Mouse (Mus musculus): Measurements from ENCODE around the gene 4930402H24Rik. TPM values are rescaled to one million over a fixed set of nuclear protein-coding genes. Genes with fewer than 3 reads are reported as not detected.

Gene 4930402H24Rik
- polyA plus RNA-seq, 1 experiment from 2014 or later, result 26.6 TPM

- Histone ChIP-seq H3K27ac (replicated peaks; ENCODE audit: low read depth, low read length) (no peak overlapping the region), H3K36me3 (ENCODE audit: control insufficient read depth, insufficient read depth, low read length) (no peaks in the 10 kb centered on the region), H3K9me3 (ENCODE audit: control insufficient read depth, low read length) (no peaks in the 10 kb centered on the region), H3K4me2 (ENCODE audit: low read depth, severe bottlenecking) (no peak overlapping the region), H3K27me3 (ENCODE audit: control insufficient read depth, insufficient read depth, low read length) (no peaks in the 10 kb centered on the region), H3K4me3 (ENCODE audit: low read depth, low read length) (no peak overlapping the region), H3K4me1 (ENCODE audit: control insufficient read depth, insufficient read depth, low read length) (no peaks in the 10 kb centered on the region), H3K9ac (ENCODE audit: low read length) (no peak overlapping the region)
- no peak for ATAC-seq (ENCODE audit: insufficient number of reproducible peaks, low FRiP score, low TSS enrichment, low read depth)
- no peak for DNase-seq (ENCODE audit: low spot score)
- whole genome bisulfite sequencing, result 81% methylated on average over 2 of the region's 2 CpGs
Observed at GRCm38 (mm10) chr2:130896944-130897343, 9.3 kb downstream of the 4930402H24Rik start.

- WGBS, result 87% methylated on average over 1 of the region's 1 CpGs
- Histone ChIP-seq H3K36me3 (ENCODE audit: control insufficient read depth, insufficient read depth, low read length) (no peaks in the 10 kb centered on the region), H3K27ac (replicated peaks; ENCODE audit: low read depth, low read length) (no peak overlapping the region), H3K9me3 (ENCODE audit: control insufficient read depth, low read length) (no peaks in the 10 kb centered on the region), H3K9ac (ENCODE audit: low read length) (no peak overlapping the region), H3K4me1 (ENCODE audit: control insufficient read depth, insufficient read depth, low read length) (no peaks in the 10 kb centered on the region), H3K4me3 (ENCODE audit: low read depth, low read length) (no peak overlapping the region), H3K4me2 (ENCODE audit: low read depth, severe bottlenecking) (no peak overlapping the region), H3K27me3 (ENCODE audit: control insufficient read depth, insufficient read depth, low read length) (no peaks in the 10 kb centered on the region)
- no peak for DNase-seq (ENCODE audit: low spot score)
- ATAC-seq (ENCODE audit: insufficient number of reproducible peaks, low FRiP score, low TSS enrichment, low read depth), result no peak
Observed at GRCm38 (mm10) chr2:130887456-130887855, 18.8 kb downstream of the 4930402H24Rik start.

- no peak overlapping the region for H3K4me3 ChIP-seq (ENCODE audit: low read depth, low read length)
- no peaks in the 10 kb centered on the region for H3K36me3 ChIP-seq (ENCODE audit: control insufficient read depth, insufficient read depth, low read length)
- no peaks in the 10 kb centered on the region for H3K4me1 ChIP-seq (ENCODE audit: control insufficient read depth, insufficient read depth, low read length)
- no peak overlapping the region for H3K27ac ChIP-seq (replicated peaks; ENCODE audit: low read depth, low read length)
- H3K9me3 ChIP-seq (ENCODE audit: control insufficient read depth, low read length), result no peaks in the 10 kb centered on the region
- H3K4me2 ChIP-seq (ENCODE audit: low read depth, severe bottlenecking), result no peak overlapping the region
- H3K9ac ChIP-seq (ENCODE audit: low read length), result no peak overlapping the region
- DNase-seq (ENCODE audit: low spot score), result no peak
- H3K27me3 ChIP-seq (ENCODE audit: control insufficient read depth, insufficient read depth, low read length), result no peaks in the 10 kb centered on the region
- no peak for ATAC-seq (ENCODE audit: insufficient number of reproducible peaks, low FRiP score, low TSS enrichment, low read depth)
Observed at GRCm38 (mm10) chr2:130886983-130887382, 19.2 kb downstream of the 4930402H24Rik start.

GRCm38 (mm10) chr2:130877376-130877775, 28.8 kb downstream of the 4930402H24Rik start:
- H3K4me3 ChIP-seq (ENCODE audit: low read depth, low read length), result no peak overlapping the region
- no peak overlapping the region for H3K9ac ChIP-seq (ENCODE audit: low read length)
- H3K27ac ChIP-seq (replicated peaks; ENCODE audit: low read depth, low read length), result no peak overlapping the region
- H3K9me3 ChIP-seq (ENCODE audit: control insufficient read depth, low read length), result no peaks in the 10 kb centered on the region
- no peak for DNase-seq (ENCODE audit: low spot score)
- 62% methylated on average over 3 of the region's 3 CpGs for WGBS
- H3K4me2 ChIP-seq (ENCODE audit: low read depth, severe bottlenecking), result no peak overlapping the region
- no peaks in the 10 kb centered on the region for H3K36me3 ChIP-seq (ENCODE audit: control insufficient read depth, insufficient read depth, low read length)
- no peaks in the 10 kb centered on the region for H3K27me3 ChIP-seq (ENCODE audit: control insufficient read depth, insufficient read depth, low read length)
- H3K4me1 ChIP-seq (ENCODE audit: control insufficient read depth, insufficient read depth, low read length), result no peaks in the 10 kb centered on the region
- ATAC-seq (ENCODE audit: insufficient number of reproducible peaks, low FRiP score, low TSS enrichment, low read depth), result no peak

- Histone ChIP-seq H3K9ac (ENCODE audit: low read length) (no peak overlapping the region), H3K9me3 (ENCODE audit: control insufficient read depth, low read length) (no peaks in the 10 kb centered on the region), H3K4me1 (ENCODE audit: control insufficient read depth, insufficient read depth, low read length) (no peaks in the 10 kb centered on the region), H3K4me2 (ENCODE audit: low read depth, severe bottlenecking) (no peak overlapping the region), H3K36me3 (ENCODE audit: control insufficient read depth, insufficient read depth, low read length) (no peaks in the 10 kb centered on the region), H3K4me3 (ENCODE audit: low read depth, low read length) (no peak overlapping the region), H3K27me3 (ENCODE audit: control insufficient read depth, insufficient read depth, low read length) (no peaks in the 10 kb centered on the region), H3K27ac (replicated peaks; ENCODE audit: low read depth, low read length) (no peak overlapping the region)
- WGBS, result 88% methylated on average over 5 of the region's 5 CpGs
- ATAC-seq (ENCODE audit: insufficient number of reproducible peaks, low FRiP score, low TSS enrichment, low read depth), result no peak
- no peak for DNase-seq (ENCODE audit: low spot score)
Observed at GRCm38 (mm10) chr2:130870916-130871315, 35.3 kb downstream of the 4930402H24Rik start.

- ATAC-seq (ENCODE audit: insufficient number of reproducible peaks, low FRiP score, low TSS enrichment, low read depth) (no peak), DNase-seq (ENCODE audit: low spot score) (no peak)
- H3K36me3 ChIP-seq (ENCODE audit: control insufficient read depth, insufficient read depth, low read length), result no peaks in the 10 kb centered on the region
- WGBS, result 92% methylated on average over 3 of the region's 3 CpGs
- H3K27me3 ChIP-seq (ENCODE audit: control insufficient read depth, insufficient read depth, low read length), result no peaks in the 10 kb centered on the region
- H3K9ac ChIP-seq (ENCODE audit: low read length), result no peak overlapping the region
- no peak overlapping the region for H3K4me2 ChIP-seq (ENCODE audit: low read depth, severe bottlenecking)
- no peak overlapping the region for H3K4me3 ChIP-seq (ENCODE audit: low read depth, low read length)
- no peak overlapping the region for H3K27ac ChIP-seq (replicated peaks; ENCODE audit: low read depth, low read length)
- no peaks in the 10 kb centered on the region for H3K9me3 ChIP-seq (ENCODE audit: control insufficient read depth, low read length)
- no peaks in the 10 kb centered on the region for H3K4me1 ChIP-seq (ENCODE audit: control insufficient read depth, insufficient read depth, low read length)
Observed at GRCm38 (mm10) chr2:130862091-130862490, 44.1 kb downstream of the 4930402H24Rik start.

GRCm38 (mm10) chr2:130852964-130853363, 53.2 kb downstream of the 4930402H24Rik start:
- Histone ChIP-seq H3K27me3 (ENCODE audit: control insufficient read depth, insufficient read depth, low read length) (no peaks in the 10 kb centered on the region), H3K27ac (replicated peaks; ENCODE audit: low read depth, low read length) (no peak overlapping the region), H3K4me1 (ENCODE audit: control insufficient read depth, insufficient read depth, low read length) (no peaks in the 10 kb centered on the region), H3K4me2 (ENCODE audit: low read depth, severe bottlenecking) (no peak overlapping the region), H3K36me3 (ENCODE audit: control insufficient read depth, insufficient read depth, low read length) (no peaks in the 10 kb centered on the region), H3K9ac (ENCODE audit: low read length) (no peak overlapping the region), H3K4me3 (ENCODE audit: low read depth, low read length) (no peak overlapping the region), H3K9me3 (ENCODE audit: control insufficient read depth, low read length) (no peaks in the 10 kb centered on the region)
- DNase-seq (ENCODE audit: low spot score) (no peak), ATAC-seq (ENCODE audit: insufficient number of reproducible peaks, low FRiP score, low TSS enrichment, low read depth) (no peak)
- 98% methylated on average over 1 of the region's 1 CpGs for WGBS

- no peak overlapping the region for H3K4me2 ChIP-seq (ENCODE audit: low read depth, severe bottlenecking)
- H3K27me3 ChIP-seq (ENCODE audit: control insufficient read depth, insufficient read depth, low read length), result no peaks in the 10 kb centered on the region
- no peak overlapping the region for H3K27ac ChIP-seq (replicated peaks; ENCODE audit: low read depth, low read length)
- H3K36me3 ChIP-seq (ENCODE audit: control insufficient read depth, insufficient read depth, low read length), result no peaks in the 10 kb centered on the region
- no peak for DNase-seq (ENCODE audit: low spot score)
- no peak overlapping the region for H3K4me3 ChIP-seq (ENCODE audit: low read depth, low read length)
- 80% methylated on average over 9 of the region's 9 CpGs for whole genome bisulfite sequencing
- H3K4me1 ChIP-seq (ENCODE audit: control insufficient read depth, insufficient read depth, low read length), result no peaks in the 10 kb centered on the region
- no peak for ATAC-seq (ENCODE audit: insufficient number of reproducible peaks, low FRiP score, low TSS enrichment, low read depth)
- H3K9me3 ChIP-seq (ENCODE audit: control insufficient read depth, low read length), result no peaks in the 10 kb centered on the region
- H3K9ac ChIP-seq (ENCODE audit: low read length), result no peak overlapping the region
Observed at GRCm38 (mm10) chr2:130851363-130852246, 54.6 kb downstream of the 4930402H24Rik start.

GRCm38 (mm10) chr2:130849688-130850087, 56.5 kb downstream of the 4930402H24Rik start:
- Histone ChIP-seq H3K4me3 (ENCODE audit: low read depth, low read length) (no peak overlapping the region), H3K4me2 (ENCODE audit: low read depth, severe bottlenecking) (no peak overlapping the region), H3K27ac (replicated peaks; ENCODE audit: low read depth, low read length) (no peak overlapping the region), H3K4me1 (ENCODE audit: control insufficient read depth, insufficient read depth, low read length) (no peaks in the 10 kb centered on the region), H3K27me3 (ENCODE audit: control insufficient read depth, insufficient read depth, low read length) (no peaks in the 10 kb centered on the region), H3K9me3 (ENCODE audit: control insufficient read depth, low read length) (no peaks in the 10 kb centered on the region), H3K9ac (ENCODE audit: low read length) (no peak overlapping the region), H3K36me3 (ENCODE audit: control insufficient read depth, insufficient read depth, low read length) (no peaks in the 10 kb centered on the region)
- ATAC-seq (ENCODE audit: insufficient number of reproducible peaks, low FRiP score, low TSS enrichment, low read depth), result no peak
- 77% methylated on average over 4 of the region's 4 CpGs for WGBS
- no peak for DNase-seq (ENCODE audit: low spot score)

All from limb, embryonic 11.5 days (tissue).